Mouse (Mus musculus) spleen, postnatal 4 days (tissue): ENCODE data around the gene Snhg11.

ENCODE experiments used
- DNase-seq, 2 experiments: peaks; one replicate each; pipeline ENCODE4 v3.0.0; 2022; ENCODE audit warnings: low spot score in 2 of 2

Snhg11 gene

GRCm38 (mm10) chr2:158375443-158376122 is at the start of gene Snhg11:
Gene Snhg11 (plus strand): TSS chr2:158375638.
- DNase-seq = peak; percentile 35 to 67

GRCm38 (mm10) chr2:158334356-158334755 is 41.1 kb upstream of the Snhg11 start:
- no peak for DNase-seq

GRCm38 (mm10) chr2:158337698-158338097 is 37.7 kb upstream of the Snhg11 start:
- DNase-seq = no peak

GRCm38 (mm10) chr2:158339948-158340564 is 35.4 kb upstream of the Snhg11 start:
- peak; percentile 43 to 78 for DNase-seq

- DNase-seq = no peak
Measured at GRCm38 (mm10) chr2:158341324-158341723, 34.1 kb upstream of the Snhg11 start.

GRCm38 (mm10) chr2:158343495-158343894 is 31.9 kb upstream of the Snhg11 start:
- no peak for DNase-seq

- DNase-seq = no peak
Measured at GRCm38 (mm10) chr2:158346467-158346866, 29.0 kb upstream of the Snhg11 start.

- DNase-seq = peak; percentile 46 to 81
Measured at GRCm38 (mm10) chr2:158347868-158348267, 27.6 kb upstream of the Snhg11 start.

GRCm38 (mm10) chr2:158352801-158353520 is 22.5 kb upstream of the Snhg11 start:
- no peak for DNase-seq

- peak in 1 of 2 experiments; percentile 51 for DNase-seq
Measured at GRCm38 (mm10) chr2:158354348-158355114, 20.9 kb upstream of the Snhg11 start.

- DNase-seq = no peak
Measured at GRCm38 (mm10) chr2:158355238-158355637, 20.2 kb upstream of the Snhg11 start.

- DNase-seq = peak in 1 of 2 experiments; percentile 51
Measured at GRCm38 (mm10) chr2:158356121-158356520, 19.3 kb upstream of the Snhg11 start.

GRCm38 (mm10) chr2:158359757-158360620 is 15.4 kb upstream of the Snhg11 start:
- DNase-seq = peak in 1 of 2 experiments; percentile 58

GRCm38 (mm10) chr2:158360873-158361677 is 14.4 kb upstream of the Snhg11 start:
- DNase-seq = peak; percentile 81 to 92

GRCm38 (mm10) chr2:158361678-158362320 is 13.6 kb upstream of the Snhg11 start:
- DNase-seq = peak in 1 of 2 experiments; percentile 59

GRCm38 (mm10) chr2:158364175-158364574 is 11.3 kb upstream of the Snhg11 start:
- no peak for DNase-seq

GRCm38 (mm10) chr2:158365099-158365850 is 10.2 kb upstream of the Snhg11 start:
- DNase-seq = peak in 1 of 2 experiments; percentile 49

GRCm38 (mm10) chr2:158367654-158368053 is 7.8 kb upstream of the Snhg11 start:
- DNase-seq = peak in 1 of 2 experiments; percentile 53

- DNase-seq = peak in 1 of 2 experiments; percentile 53
Measured at GRCm38 (mm10) chr2:158368313-158368712, 7.1 kb upstream of the Snhg11 start.
